27 mouse cellular contexts compared by ENCODE assay signal in genomic region chr16:4627105-4627504, GRCm38 (mm10). TPM values are rescaled to one million over a fixed set of nuclear protein-coding genes. Genes with fewer than 3 reads are reported as not detected.
DNase-seq lines count a peak whose midpoint lies in the region; ATAC-seq lines count a peak whose summit lies in the region.
"Had no signal": no experiment of that assay in that cellular context is flagged by ENCODE, and none has a peak within 500 bp of the region (broad histone marks: within the 10 kb centered on the region; RNA-seq: fewer than 3 reads in every experiment).

No protein-coding gene starts in this region.

- no peak overlapping the region for H3K4me3 ChIP-seq in heart, embryonic 10.5 days
- no peak overlapping the region for H3K4me3 ChIP-seq in heart, embryonic 16.5 days (ENCODE audit: low read length)
- no peak overlapping the region for H3K4me3 ChIP-seq in lung, embryonic 16.5 days (ENCODE audit: low read length)
- H3K4me3 ChIP-seq: embryonic facial prominence, embryonic 13.5 days; forebrain, embryonic 10.5 days; forebrain, embryonic 15.5 days; gastrocnemius, adult 2 months; heart, embryonic 15.5 days; layer of hippocampus, adult 2 months; left cerebral cortex, adult 2 months; limb, embryonic 12.5 days; liver, embryonic 15.5 days; lung, embryonic 15.5 days; midbrain, embryonic 13.5 days had no signal

- peaks cover 27% of the 10 kb centered on the region for H3K4me1 ChIP-seq in heart, embryonic 10.5 days
- peaks cover 21% of the 10 kb centered on the region for H3K4me1 ChIP-seq in heart, embryonic 16.5 days (ENCODE audit: control insufficient read depth, insufficient read depth, low read length)
- peaks cover 14% of the 10 kb centered on the region for H3K4me1 ChIP-seq in lung, embryonic 16.5 days (replicated peaks; ENCODE audit: control insufficient read depth, insufficient read depth, low read length)

- H3K36me3 ChIP-seq in heart, embryonic 10.5 days: peaks cover 17% of the 10 kb centered on the region
- no peaks in the 10 kb centered on the region for H3K36me3 ChIP-seq in heart, embryonic 16.5 days (ENCODE audit: control insufficient read depth, insufficient read depth)
- H3K36me3 ChIP-seq in lung, embryonic 16.5 days (ENCODE audit: control insufficient read depth, insufficient read depth, low read length): no peaks in the 10 kb centered on the region
- H3K36me3 ChIP-seq: forebrain, embryonic 15.5 days; heart, embryonic 15.5 days; lung, embryonic 15.5 days had no signal

- ATAC-seq in heart, embryonic 16.5 days (replicated peaks; ENCODE audit: extremely low read depth, insufficient read depth, low FRiP score): no peak
- ATAC-seq in lung, embryonic 16.5 days (ENCODE audit: low read depth): no peak
- ATAC-seq: forebrain, embryonic 15.5 days; hindbrain, embryonic 16.5 days; midbrain, embryonic 13.5 days had no signal

- H3K27me3 ChIP-seq in heart, embryonic 10.5 days (ENCODE audit: insufficient read depth, poor library complexity, severe bottlenecking): no peaks in the 10 kb centered on the region
- no peaks in the 10 kb centered on the region for H3K27me3 ChIP-seq in heart, embryonic 16.5 days (ENCODE audit: control insufficient read depth, insufficient read depth, low read length)
- H3K27me3 ChIP-seq in lung, embryonic 16.5 days (ENCODE audit: control insufficient read depth, insufficient read depth, low read depth, low read length): no peaks in the 10 kb centered on the region
- H3K27me3 ChIP-seq: embryonic facial prominence, embryonic 13.5 days; forebrain, embryonic 15.5 days; heart, embryonic 15.5 days; limb, embryonic 12.5 days; liver, embryonic 15.5 days; lung, embryonic 15.5 days; midbrain, embryonic 13.5 days had no signal

- WGBS in heart, embryonic 10.5 days: 68% methylated on average over 6 of the region's 6 CpGs
- 60% methylated on average over 6 of the region's 6 CpGs for WGBS in heart, embryonic 16.5 days
- WGBS in lung, embryonic 16.5 days: 57% methylated on average over 6 of the region's 6 CpGs

- intact Hi-C loops in heart, postnatal 36 days (cut with DNase I): no loop called here

- H3K9me3 ChIP-seq in heart, embryonic 10.5 days: no peaks in the 10 kb centered on the region
- H3K9me3 ChIP-seq in heart, embryonic 16.5 days (replicated peaks; ENCODE audit: control insufficient read depth, low read length): no peaks in the 10 kb centered on the region
- H3K9me3 ChIP-seq in lung, embryonic 16.5 days (ENCODE audit: control insufficient read depth, low read length): no peaks in the 10 kb centered on the region
- H3K9me3 ChIP-seq: embryonic facial prominence, embryonic 13.5 days; forebrain, embryonic 10.5 days; forebrain, embryonic 15.5 days; heart, embryonic 15.5 days; limb, embryonic 12.5 days; liver, embryonic 15.5 days; lung, embryonic 15.5 days; midbrain, embryonic 13.5 days had no signal

- H3K4me2 ChIP-seq in heart, embryonic 16.5 days (ENCODE audit: low read depth, low read length): no peak overlapping the region
- H3K4me2 ChIP-seq in lung, embryonic 16.5 days (ENCODE audit: low read depth, low read length): no peak overlapping the region
- H3K4me2 ChIP-seq: embryonic facial prominence, embryonic 13.5 days; forebrain, embryonic 15.5 days; heart, embryonic 15.5 days; limb, embryonic 12.5 days; liver, embryonic 15.5 days; lung, embryonic 15.5 days; midbrain, embryonic 13.5 days had no signal

- peak overlapping the region; percentile 39; the same call in 1 of the 2 replicates for H3K27ac ChIP-seq in heart, embryonic 10.5 days
- H3K27ac ChIP-seq in heart, embryonic 16.5 days (ENCODE audit: low read length): no peak overlapping the region
- H3K27ac ChIP-seq in lung, embryonic 16.5 days (ENCODE audit: low read length): no peak overlapping the region
- H3K27ac ChIP-seq: embryonic facial prominence, embryonic 13.5 days; forebrain, embryonic 10.5 days; forebrain, embryonic 15.5 days; gastrocnemius, adult 2 months; heart, embryonic 15.5 days; layer of hippocampus, adult 2 months; left cerebral cortex, adult 2 months; limb, embryonic 12.5 days; liver, embryonic 15.5 days; lung, embryonic 15.5 days; macrophage; midbrain, embryonic 13.5 days had no signal

- H3K9ac ChIP-seq in heart, embryonic 16.5 days (ENCODE audit: low read length): 0 out of 2 replicates have a peak overlapping the region, but pooled peaks have one; percentile 21
- H3K9ac ChIP-seq in lung, embryonic 16.5 days (ENCODE audit: low read length): 0 out of 2 replicates have a peak overlapping the region, but pooled peaks have one; percentile 18
- H3K9ac ChIP-seq: forebrain, embryonic 15.5 days; heart, embryonic 15.5 days; limb, embryonic 12.5 days; liver, embryonic 15.5 days; lung, embryonic 15.5 days; midbrain, embryonic 13.5 days had no signal

- DNase-seq in heart, embryonic 10.5 days (ENCODE audit: low spot score): no peak
- no peak for DNase-seq in heart, adult 8-10 months (ENCODE audit: low spot score)
- no peak for DNase-seq in heart, postnatal 36 days
- no peak for DNase-seq in lung, postnatal 4 days
- DNase-seq in right cerebral cortex, adult 2 months (ENCODE audit: low spot score in 2 of 2): no peak
- DNase-seq: adrenal gland, postnatal 25 days; cerebellum, adult 18-20 months; cerebellum, postnatal 10 days; gastrocnemius, adult 2 months; gastrocnemius, postnatal 36 days; kidney, adult 2 months; kidney, postnatal 25 days; right cerebral cortex, postnatal 14 days had no signal

RNA-seq across cellular contexts. Expression of gene Pam16, which starts 2.3 kb away (rescaled TPM):
- polyA plus RNA-seq in heart, embryonic 10.5 days (2016; fragmentation: Nextera tagmentation; extraction: Ambion mirVana): 116 and 130 TPM in 2 replicates
- total RNA-seq in heart, adult 8-10 months (2022): 100 to 1,000 TPM; 145 to 188 (median 160) TPM
- polyA plus RNA-seq in heart, embryonic 16.5 days (2015; fragmentation: Nextera tagmentation; extraction: Ambion mirVana): 91.2 and 122 TPM in 2 replicates
- total RNA-seq in heart, postnatal 36 days (2021): 100 to 1,000 TPM; 134 to 150 TPM
- polyA plus RNA-seq in lung, embryonic 16.5 days (2015; fragmentation: Nextera tagmentation; extraction: Ambion mirVana): 89.9 and 96.2 TPM in 2 replicates

RNA-seq across cellular contexts. Expression of gene Vasn, which starts 12.6 kb away (rescaled TPM):
- 13.7 and 16.9 TPM in 2 replicates for polyA plus RNA-seq in heart, embryonic 10.5 days (2016; fragmentation: Nextera tagmentation; extraction: Ambion mirVana)
- total RNA-seq in heart, adult 8-10 months (2022): 1 to 10 TPM; 6.9 to 9.3 (median 8.1) TPM
- 15.7 and 17.2 TPM in 2 replicates for polyA plus RNA-seq in heart, embryonic 16.5 days (2015; fragmentation: Nextera tagmentation; extraction: Ambion mirVana)
- 10 to 100 TPM in 1 of 2 experiments, 1 to 10 TPM in 1; 9.2 to 11.0 TPM for total RNA-seq in heart, postnatal 36 days (2021)
- polyA plus RNA-seq in lung, embryonic 16.5 days (2015; fragmentation: Nextera tagmentation; extraction: Ambion mirVana): 28.5 and 30.4 TPM in 2 replicates

RNA-seq across cellular contexts. Expression of gene Dnaja3, which starts 12.7 kb away (rescaled TPM):
- 78.3 and 85.5 TPM in 2 replicates for polyA plus RNA-seq in heart, embryonic 10.5 days (2016; fragmentation: Nextera tagmentation; extraction: Ambion mirVana)
- total RNA-seq in heart, adult 8-10 months (2022): 100 to 1,000 TPM; 146 to 154 (median 153) TPM
- 87.5 and 88.7 TPM in 2 replicates for polyA plus RNA-seq in heart, embryonic 16.5 days (2015; fragmentation: Nextera tagmentation; extraction: Ambion mirVana)
- total RNA-seq in heart, postnatal 36 days (2021): 100 to 1,000 TPM; 143 to 164 TPM
- polyA plus RNA-seq in lung, embryonic 16.5 days (2015; fragmentation: Nextera tagmentation; extraction: Ambion mirVana): 61.3 and 61.9 TPM in 2 replicates

RNA-seq across cellular contexts. Expression of gene Glis2, which starts 32.6 kb away (rescaled TPM):
- 13.9 and 20.7 TPM in 2 replicates for polyA plus RNA-seq in heart, embryonic 10.5 days (2016; fragmentation: Nextera tagmentation; extraction: Ambion mirVana)
- total RNA-seq in heart, adult 8-10 months (2022): 10 to 100 TPM in 2 of 4 experiments, 1 to 10 TPM in 2; 7.3 to 13.5 (median 9.5) TPM
- 12.3 and 14.2 TPM in 2 replicates for polyA plus RNA-seq in heart, embryonic 16.5 days (2015; fragmentation: Nextera tagmentation; extraction: Ambion mirVana)
- 10 to 100 TPM; 16.0 to 16.7 TPM for total RNA-seq in heart, postnatal 36 days (2021)
- 21.3 and 23.7 TPM in 2 replicates for polyA plus RNA-seq in lung, embryonic 16.5 days (2015; fragmentation: Nextera tagmentation; extraction: Ambion mirVana)

RNA-seq across cellular contexts. Expression of gene Coro7, which starts 52.5 kb away (rescaled TPM):
- polyA plus RNA-seq in heart, embryonic 10.5 days (2016; fragmentation: Nextera tagmentation; extraction: Ambion mirVana): 22.7 and 23.9 TPM in 2 replicates
- total RNA-seq in heart, adult 8-10 months (2022): 10 to 100 TPM; 11.3 to 16.1 (median 15.4) TPM
- polyA plus RNA-seq in heart, embryonic 16.5 days (2015; fragmentation: Nextera tagmentation; extraction: Ambion mirVana): 13.7 TPM in 2 replicates
- total RNA-seq in heart, postnatal 36 days (2021): 10 to 100 TPM; 13.0 to 13.7 TPM
- polyA plus RNA-seq in lung, embryonic 16.5 days (2015; fragmentation: Nextera tagmentation; extraction: Ambion mirVana): 15.9 and 18.3 TPM in 2 replicates
